Mouse (Mus musculus) hindbrain, embryonic 15.5 days (tissue): ENCODE measurements around the gene Qpctl. TPM values are rescaled to one million over a fixed set of nuclear protein-coding genes. Genes with fewer than 3 reads are reported as not detected.

ENCODE experiments used
- ATAC-seq: fragments of 200-750 bp; cut with Nextera tagmentation; 2 replicates; pipeline ENCODE4 v1.8.0; 2017; ENCODE audit warnings: low read depth, moderate number of reproducible peaks, moderate TSS enrichment; ENCODE audit not compliant: low FRiP score
- H3K27ac ChIP-seq: fragments of 300-500 bp; sonication (generic); replicated peaks from 2 replicates; pipeline ENCODE4 v1.5.1; 2015; ENCODE audit warnings: mild to moderate bottlenecking, inconsistent platforms
- H3K27me3 ChIP-seq: fragments of 300-500 bp; sonication (generic); 2 replicates; pipeline ENCODE4 v1.6.1; 2015; ENCODE audit warnings: control low read depth, inconsistent platforms
- H3K36me3 ChIP-seq: fragments of 300-500 bp; sonication (generic); 2 replicates; pipeline ENCODE4 v1.6.1; 2015; ENCODE audit warnings: control low read depth, inconsistent platforms
- H3K4me1 ChIP-seq: fragments of 300-500 bp; sonication (generic); replicated peaks from 2 replicates; pipeline ENCODE4 v1.6.1; 2015; ENCODE audit warnings: control low read depth, inconsistent platforms
- H3K4me2 ChIP-seq: fragments of 300-500 bp; sonication (generic); 2 replicates; pipeline ENCODE4 v1.6.1; 2015; ENCODE audit warnings: moderate library complexity, mild to moderate bottlenecking, inconsistent platforms
- H3K4me3 ChIP-seq: fragments of 300-500 bp; sonication (generic); 2 replicates; pipeline ENCODE4 v1.5.1; 2015; ENCODE audit warnings: mild to moderate bottlenecking, inconsistent platforms
- H3K9ac ChIP-seq: fragments of 300-500 bp; sonication (generic); 2 replicates; pipeline ENCODE4 v1.6.1; 2015; ENCODE audit warnings: inconsistent platforms
- H3K9me3 ChIP-seq: fragments of 300-500 bp; sonication (generic); 2 replicates; pipeline ENCODE4 v1.6.1; 2016; ENCODE audit warnings: control low read depth, inconsistent platforms
- WGBS: fragments of 180-500 bp; shearing (Covaris S2); methylation state at CpG from one replicate; pipeline ENCODE4 v1.1.7; 2015; 5-methylcytosine and 5-hydroxymethylcytosine counted together
- polyA plus RNA-seq: library from polyadenylated mRNA; unstranded; fragments of >200 nt; fragmentation: Nextera tagmentation; extraction: Ambion mirVana; gene quantifications from 2 replicates; pipeline ENCODE4 v1.2.1, GENCODE M21; 2015

The Qpctl gene
- polyA plus RNA-seq, 1 experiment from 2014 or later: 24.2 TPM

GRCm38 (mm10) chr7:19137380-19137779 lies 11.7 kb downstream of the Qpctl start:
- no peak overlapping the region for H3K9ac ChIP-seq
- H3K4me1 ChIP-seq: no peaks in the 10 kb centered on the region
- peaks cover 50% of the 10 kb centered on the region for H3K36me3 ChIP-seq
- H3K4me3 ChIP-seq: no peak overlapping the region
- WGBS: 50% methylated on average over 5 of the region's 5 CpGs
- ATAC-seq: no peak
- no peaks in the 10 kb centered on the region for H3K27me3 ChIP-seq
- no peak overlapping the region for H3K27ac ChIP-seq
- H3K9me3 ChIP-seq: no peaks in the 10 kb centered on the region
- H3K4me2 ChIP-seq: no peak overlapping the region

DNA sequence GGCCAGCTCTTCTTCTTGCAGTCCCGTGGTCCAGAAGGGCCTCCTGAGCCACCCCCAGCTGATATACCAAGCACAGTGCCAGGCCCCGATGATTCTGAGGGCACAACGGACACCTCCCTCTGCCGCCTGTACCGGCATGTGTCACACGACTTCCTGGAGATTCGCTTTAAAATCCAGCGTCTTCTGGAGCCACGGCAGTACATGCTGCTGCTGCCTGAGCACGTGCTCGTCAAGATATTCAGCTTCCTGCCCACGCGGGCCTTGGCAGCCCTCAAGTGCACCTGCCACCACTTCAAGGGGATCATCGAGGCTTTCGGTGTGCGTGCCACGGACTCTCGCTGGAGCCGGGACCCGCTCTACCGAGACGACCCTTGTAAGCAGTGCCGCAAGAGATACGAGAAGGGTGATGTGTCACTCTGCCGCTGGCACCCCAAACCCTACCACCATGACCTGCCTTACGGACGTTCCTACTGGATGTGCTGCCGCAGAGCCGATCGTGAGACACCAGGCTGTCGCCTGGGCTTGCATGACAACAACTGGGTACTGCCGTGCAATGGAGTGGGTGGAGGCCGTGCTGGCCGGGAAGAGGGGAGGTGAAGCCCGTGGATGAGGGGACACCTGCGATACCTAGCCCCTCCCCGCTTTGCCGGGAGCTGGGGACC lies 12.3 kb downstream of the Qpctl start:
- no peaks in the 10 kb centered on the region for H3K9me3 ChIP-seq
- ATAC-seq: no peak
- H3K36me3 ChIP-seq: peaks cover 45% of the 10 kb centered on the region
- no peak overlapping the region for H3K9ac ChIP-seq
- no peak overlapping the region for H3K27ac ChIP-seq
- H3K4me3 ChIP-seq: no peak overlapping the region
- H3K4me1 ChIP-seq: peaks cover 5% of the 10 kb centered on the region
- 94% methylated on average over 38 of the region's 38 CpGs for WGBS
- H3K4me2 ChIP-seq: no peak overlapping the region
- no peaks in the 10 kb centered on the region for H3K27me3 ChIP-seq

DNA sequence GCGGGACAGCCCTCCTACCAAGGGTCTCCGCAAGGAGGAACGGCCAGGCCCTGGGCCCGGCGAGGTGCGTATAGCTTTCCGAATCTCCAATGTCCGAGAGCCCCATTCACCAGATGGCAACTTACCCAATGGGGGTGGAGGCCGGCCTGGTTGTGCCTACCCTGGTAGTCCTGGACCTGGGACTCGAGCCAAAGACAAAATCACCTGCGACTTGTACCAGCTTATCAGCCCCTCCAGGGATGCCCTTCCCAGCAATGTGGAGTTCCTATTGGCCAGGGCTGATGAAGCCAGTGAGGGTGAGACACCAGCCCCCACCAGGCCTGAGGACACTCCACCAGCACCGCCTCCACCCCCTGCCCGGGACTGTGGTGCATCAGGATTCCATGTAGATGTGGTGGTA lies 12.9 kb downstream of the Qpctl start:
- peaks cover 43% of the 10 kb centered on the region for H3K36me3 ChIP-seq
- H3K4me1 ChIP-seq: peaks cover 7% of the 10 kb centered on the region
- H3K4me3 ChIP-seq: no peak overlapping the region
- ATAC-seq: no peak
- 95% methylated on average over 13 of the region's 13 CpGs for WGBS
- H3K4me2 ChIP-seq: no peak overlapping the region
- no peak overlapping the region for H3K27ac ChIP-seq
- no peak overlapping the region for H3K9ac ChIP-seq
- no peaks in the 10 kb centered on the region for H3K27me3 ChIP-seq
- no peaks in the 10 kb centered on the region for H3K9me3 ChIP-seq

GRCm38 (mm10) chr7:19131324-19131848 lies 17.7 kb downstream of the Qpctl start:
- Histone ChIP-seq H3K27me3 (no peaks in the 10 kb centered on the region), H3K4me2 (peak overlapping the region; percentile 75), H3K9ac (peak overlapping the region; percentile 51), H3K36me3 (peaks cover 6% of the 10 kb centered on the region), H3K27ac (peak overlapping the region; percentile 91), H3K4me1 (peaks cover 18% of the 10 kb centered on the region), H3K9me3 (no peaks in the 10 kb centered on the region), H3K4me3 (peak overlapping the region; percentile 52)
- ATAC-seq: peak; percentile 99
- WGBS: under 1% methylated on average over 39 of the region's 39 CpGs

DNA sequence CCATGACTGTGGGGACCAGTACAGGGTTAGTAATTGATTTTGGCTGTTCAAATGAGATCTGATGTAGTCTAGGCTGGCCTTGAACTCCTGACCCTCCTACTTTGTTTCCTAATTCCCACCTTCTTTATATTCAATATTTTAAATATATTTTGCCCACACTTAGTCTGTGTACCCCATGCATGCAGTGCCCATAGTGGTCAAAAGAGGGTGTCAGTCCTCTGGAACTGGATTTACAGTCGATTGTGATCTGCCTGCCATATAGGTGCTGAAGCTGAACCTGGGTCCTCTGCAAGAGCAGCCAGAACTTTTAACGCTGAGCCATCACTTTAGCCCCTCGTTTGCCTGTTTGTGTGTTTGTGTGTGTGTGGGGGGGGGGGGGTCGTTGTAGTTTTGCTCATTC lies 18.4 kb downstream of the Qpctl start:
- Histone ChIP-seq H3K36me3 (peaks cover 2% of the 10 kb centered on the region; the same call in 1 of the 2 replicates), H3K9me3 (no peaks in the 10 kb centered on the region), H3K4me2 (peak overlapping the region; percentile 75), H3K27ac (peak overlapping the region; percentile 91), H3K27me3 (no peaks in the 10 kb centered on the region), H3K4me3 (peak overlapping the region; percentile 52), H3K9ac (peak overlapping the region; percentile 51; the same call in 1 of the 2 replicates), H3K4me1 (peaks cover 18% of the 10 kb centered on the region)
- 35% methylated on average over 4 of the region's 4 CpGs for WGBS
- no peak for ATAC-seq

GRCm38 (mm10) chr7:19129396-19129795 lies 19.7 kb downstream of the Qpctl start:
- H3K36me3 ChIP-seq: no peaks in the 10 kb centered on the region; the same call in 1 of the 2 replicates

GRCm38 (mm10) chr7:19127744-19128143 lies 21.3 kb downstream of the Qpctl start:
- no peak overlapping the region for H3K4me2 ChIP-seq
- H3K4me3 ChIP-seq: no peak overlapping the region
- no peak overlapping the region for H3K27ac ChIP-seq
- no peak for ATAC-seq
- no peaks in the 10 kb centered on the region for H3K27me3 ChIP-seq
- no peak overlapping the region for H3K9ac ChIP-seq
- 92% methylated on average over 5 of the region's 5 CpGs for WGBS
- H3K36me3 ChIP-seq: no peaks in the 10 kb centered on the region
- peaks cover 18% of the 10 kb centered on the region for H3K4me1 ChIP-seq
- H3K9me3 ChIP-seq: no peaks in the 10 kb centered on the region

More at GRCm38 (mm10) chr7:19129396-19129795, 19.7 kb downstream of the Qpctl start:
- Histone ChIP-seq H3K4me3 (no peak overlapping the region), H3K9me3 (no peaks in the 10 kb centered on the region), H3K27me3 (no peaks in the 10 kb centered on the region), H3K9ac (no peak overlapping the region), H3K4me1 (peaks cover 18% of the 10 kb centered on the region), H3K4me2 (no peak overlapping the region), H3K27ac (no peak overlapping the region)
- no peak for ATAC-seq
- WGBS: 91% methylated on average over 5 of the region's 5 CpGs

GRCm38 (mm10) chr7:19124713-19125112 lies 24.4 kb downstream of the Qpctl start:
- Histone ChIP-seq H3K36me3 (no peaks in the 10 kb centered on the region), H3K9ac (no peak overlapping the region), H3K4me1 (peaks cover 17% of the 10 kb centered on the region), H3K27ac (no peak overlapping the region), H3K4me3 (no peak overlapping the region), H3K27me3 (no peaks in the 10 kb centered on the region), H3K4me2 (no peak overlapping the region), H3K9me3 (no peaks in the 10 kb centered on the region)
- 88% methylated on average over 6 of the region's 6 CpGs for WGBS
- ATAC-seq: no peak

DNA sequence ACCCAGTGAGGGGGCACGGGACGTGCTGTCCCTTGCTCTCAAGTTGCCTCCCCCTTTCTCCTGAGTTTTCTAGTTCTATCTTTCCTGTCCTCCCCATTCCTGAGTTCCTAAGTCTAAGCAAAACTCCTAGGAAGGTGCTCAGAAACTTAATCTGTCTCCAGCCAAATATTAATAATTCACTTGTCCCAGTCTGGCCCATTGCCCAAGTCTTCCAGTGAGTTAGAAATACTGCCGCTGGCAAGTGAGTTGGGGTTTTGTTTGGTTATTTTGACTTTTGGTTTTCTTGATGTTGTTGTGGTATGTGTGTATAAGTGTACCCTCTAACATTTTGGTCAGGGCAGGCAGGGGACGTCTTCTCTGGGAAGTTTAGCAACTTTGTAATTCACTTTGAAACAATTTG lies 27.4 kb downstream of the Qpctl start:
- no peak overlapping the region for H3K9ac ChIP-seq
- H3K27me3 ChIP-seq: no peaks in the 10 kb centered on the region
- H3K4me1 ChIP-seq: peaks cover 28% of the 10 kb centered on the region
- H3K36me3 ChIP-seq: no peaks in the 10 kb centered on the region
- no peak overlapping the region for H3K4me2 ChIP-seq
- ATAC-seq: no peak
- no peak overlapping the region for H3K4me3 ChIP-seq
- H3K9me3 ChIP-seq: no peaks in the 10 kb centered on the region
- no peak overlapping the region for H3K27ac ChIP-seq
- 96% methylated on average over 4 of the region's 4 CpGs for WGBS

- ATAC-seq: peak; percentile 91
- H3K9me3 ChIP-seq: no peaks in the 10 kb centered on the region
- peaks cover 28% of the 10 kb centered on the region for H3K4me1 ChIP-seq
- peak within 1 kb of the TSS; percentile 69 for H3K4me3 ChIP-seq
- peak within 1 kb of the TSS; percentile 81 for H3K9ac ChIP-seq
- WGBS: 3% methylated on average over 34 of the region's 34 CpGs
- H3K36me3 ChIP-seq: no peaks in the 10 kb centered on the region
- H3K4me2 ChIP-seq: peak within 1 kb of the TSS; percentile 69
- peak within 1 kb of the TSS; percentile 75 for H3K27ac ChIP-seq
- H3K27me3 ChIP-seq: no peaks in the 10 kb centered on the region
These were observed 29.3 kb downstream of the Qpctl start, which contains the start of gene Fbxo46 for GRCm38 (mm10) chr7:19119631-19120429. TSS of gene Fbxo46 (plus strand) at chr7:19119859.

GRCm38 (mm10) chr7:19119083-19119482 lies 30.0 kb downstream of the Qpctl start:
- peak; percentile 10; the same call in 1 of the 2 replicates for ATAC-seq
- Histone ChIP-seq H3K36me3 (no peaks in the 10 kb centered on the region), H3K27me3 (no peaks in the 10 kb centered on the region), H3K9ac (no peak overlapping the region), H3K9me3 (no peaks in the 10 kb centered on the region), H3K4me3 (no peak overlapping the region), H3K27ac (peak overlapping the region; percentile 33; the same call in 1 of the 2 replicates), H3K4me1 (peaks cover 28% of the 10 kb centered on the region), H3K4me2 (peak overlapping the region; percentile 69)
- 92% methylated on average over 8 of the region's 8 CpGs for WGBS
